Mouse (Mus musculus) monocyte, adult 2 months (primary cell): ENCODE measurements around the gene Mboat1.

Experiments
- DNase-seq, 2 experiments: peaks; one replicate each; pipeline ENCODE4 v3.0.0; 2022; ENCODE audit warnings: low spot score in 2 of 2, low read depth in 1 of 2

Gene Mboat1

GRCm38 (mm10) chr13:30245573-30245972 is 109.3 kb downstream of the Mboat1 start:
- DNase-seq: no peak

GRCm38 (mm10) chr13:30250341-30250905 is 114.1 kb downstream of the Mboat1 start:
- no peak for DNase-seq

- no peak for DNase-seq
Measured at GRCm38 (mm10) chr13:30251431-30251830, 115.1 kb downstream of the Mboat1 start.

GRCm38 (mm10) chr13:30252692-30253091 is 116.4 kb downstream of the Mboat1 start:
- DNase-seq: no peak

- no peak for DNase-seq
Measured at GRCm38 (mm10) chr13:30253636-30254264, 117.5 kb downstream of the Mboat1 start.

- DNase-seq: no peak
Measured at GRCm38 (mm10) chr13:30254421-30254820, 118.1 kb downstream of the Mboat1 start.

GRCm38 (mm10) chr13:30258802-30259201 is 122.5 kb downstream of the Mboat1 start:
- DNase-seq: no peak

- no peak for DNase-seq
Measured at GRCm38 (mm10) chr13:30259326-30259725, 123.0 kb downstream of the Mboat1 start.

- peak in 1 of 2 experiments; percentile 33 for DNase-seq
Measured at GRCm38 (mm10) chr13:30259912-30260560, 123.7 kb downstream of the Mboat1 start.

- DNase-seq: no peak
Measured at GRCm38 (mm10) chr13:30263681-30264080, 127.4 kb downstream of the Mboat1 start.

GRCm38 (mm10) chr13:30264303-30264702 is 128.0 kb downstream of the Mboat1 start:
- no peak for DNase-seq

GRCm38 (mm10) chr13:30264765-30265164 is 128.5 kb downstream of the Mboat1 start:
- no peak for DNase-seq

GRCm38 (mm10) chr13:30266036-30266435 is 129.7 kb downstream of the Mboat1 start:
- DNase-seq: no peak

- no peak for DNase-seq
Measured at GRCm38 (mm10) chr13:30272040-30272686, 135.9 kb downstream of the Mboat1 start.
